Mouse (Mus musculus): ENCODE data around the gene Pacs1.
"Not testable (repeated sequence)": the region's sequence is repeated elsewhere in the genome, so short reads cannot be mapped to it uniquely, and the experiment has no call there.

Pacs1 gene

DNA sequence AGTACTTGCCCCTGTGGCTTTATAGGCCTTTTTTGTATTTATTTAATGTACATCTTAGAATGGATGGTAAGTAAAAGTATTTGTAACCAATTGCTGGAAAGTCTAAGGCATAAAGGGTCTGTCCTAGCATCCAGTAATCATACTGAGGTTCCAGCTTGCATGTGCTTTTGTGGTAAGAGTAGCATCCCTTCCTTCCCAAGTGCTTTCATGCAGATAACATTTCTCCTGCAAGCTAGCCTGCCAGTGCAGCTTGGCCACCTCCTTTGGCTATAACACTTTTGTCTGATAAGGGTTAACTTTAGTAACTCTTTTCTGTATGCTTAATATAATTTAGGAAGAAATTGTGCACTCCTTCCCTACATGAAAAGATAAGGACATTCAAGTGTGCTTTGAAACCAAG lies 4.9 kb downstream of the Pacs1 start:
- peak; percentile 62 for DNase-seq (ENCODE audit: low read depth)

DNA sequence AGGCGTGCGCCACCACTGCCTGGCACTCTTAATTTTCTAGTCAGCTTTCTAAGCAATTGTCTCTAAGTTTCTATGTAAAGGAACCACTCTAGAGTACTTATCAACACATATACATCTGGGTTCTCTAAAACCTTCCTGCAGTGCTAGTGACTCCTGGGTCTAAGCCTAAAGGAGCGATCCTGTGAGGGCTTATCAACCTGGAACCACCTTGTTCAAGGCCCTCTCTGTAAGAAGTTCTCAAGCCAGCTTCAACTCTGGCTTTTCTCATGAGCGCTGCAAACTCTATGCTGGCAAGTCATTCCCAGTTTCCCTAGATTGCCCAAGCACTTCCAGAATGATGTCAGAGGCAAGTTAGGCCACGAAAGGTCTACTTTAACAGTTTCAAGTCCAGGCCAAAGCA lies 5.9 kb downstream of the Pacs1 start:
- peak; percentile 82 for DNase-seq (ENCODE audit: low read depth)

DNA sequence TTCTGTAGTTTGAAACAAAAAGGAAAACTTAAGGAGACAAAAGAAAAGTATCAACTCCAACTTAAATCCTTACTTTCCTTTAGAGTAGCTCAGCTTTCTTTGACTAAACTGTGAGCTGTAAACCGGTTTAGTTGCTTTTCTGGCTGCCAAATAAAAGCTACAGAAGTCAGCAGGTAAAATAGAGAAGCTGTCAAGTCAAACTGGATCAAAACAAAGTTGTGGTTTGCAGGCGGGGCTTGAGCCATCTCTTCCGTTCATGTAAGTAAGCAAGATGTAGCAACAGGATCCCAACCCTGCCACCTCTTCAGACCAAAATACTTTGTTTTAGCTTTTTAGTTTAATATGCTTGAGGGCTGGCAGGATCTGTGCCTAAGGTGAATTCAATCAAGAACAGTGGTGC lies 15.8 kb downstream of the Pacs1 start:
- DNase-seq (ENCODE audit: low read depth): no peak

DNA sequence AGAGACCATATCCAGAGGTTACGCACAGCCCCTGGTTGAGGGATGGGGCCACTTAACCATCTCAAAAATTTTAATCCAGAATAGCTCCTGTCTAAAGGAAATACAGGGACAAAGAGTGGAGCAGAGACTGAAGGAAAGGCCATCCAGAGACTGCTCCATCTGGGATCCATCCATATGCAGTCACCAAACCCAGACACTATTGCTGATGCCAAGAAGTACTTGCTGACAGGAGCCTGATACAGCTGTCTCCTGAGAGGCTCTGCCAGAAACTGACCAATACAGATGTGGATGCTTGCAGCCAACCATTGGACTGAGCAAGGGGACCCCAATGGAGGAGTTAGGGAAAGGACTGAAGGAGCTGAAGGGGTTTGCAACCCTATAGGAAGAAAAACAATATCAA lies 35.9 kb downstream of the Pacs1 start:
- DNase-seq (ENCODE audit: low read depth): not testable (repeated sequence)

DNA sequence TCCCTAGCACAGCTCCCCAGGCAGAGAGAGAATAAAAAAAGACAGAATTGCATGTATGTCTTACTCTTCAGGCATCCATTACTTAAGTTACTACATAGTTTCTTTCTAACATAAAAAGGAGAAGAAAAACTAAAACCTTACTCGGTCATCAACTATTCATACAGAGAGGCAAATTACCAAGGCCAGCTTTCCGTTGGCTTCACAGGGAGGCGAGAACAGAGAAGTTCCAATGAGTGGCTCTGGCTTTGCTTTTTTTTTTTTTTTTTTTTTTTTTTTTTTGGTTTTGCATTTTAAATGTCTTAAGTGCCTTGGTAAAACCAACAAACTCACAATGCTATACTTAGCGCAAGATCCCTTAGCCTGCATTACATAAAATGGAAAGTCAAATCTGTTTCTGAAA lies 40.2 kb downstream of the Pacs1 start:
- no peak for DNase-seq (ENCODE audit: low read depth)

DNA sequence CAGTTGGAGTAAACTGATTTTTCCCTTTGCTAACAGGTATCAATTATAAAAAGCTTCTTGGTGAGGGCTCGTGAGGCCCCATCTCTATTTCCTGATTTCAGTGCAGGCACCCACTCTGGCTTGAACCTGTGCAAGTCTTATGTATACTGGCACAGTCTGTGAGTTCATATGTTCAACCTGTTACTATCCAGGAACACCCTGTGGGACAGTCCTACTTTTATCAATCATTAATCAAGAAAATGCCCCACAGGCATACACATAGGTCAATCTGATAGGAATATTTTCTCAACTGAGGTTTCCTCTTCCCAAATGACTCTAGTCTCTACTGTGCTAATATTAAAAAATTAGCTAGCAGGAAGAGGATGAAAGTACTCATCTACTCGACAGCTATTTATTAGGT lies 42.8 kb downstream of the Pacs1 start:
- no peak for DNase-seq (ENCODE audit: low read depth)

DNA sequence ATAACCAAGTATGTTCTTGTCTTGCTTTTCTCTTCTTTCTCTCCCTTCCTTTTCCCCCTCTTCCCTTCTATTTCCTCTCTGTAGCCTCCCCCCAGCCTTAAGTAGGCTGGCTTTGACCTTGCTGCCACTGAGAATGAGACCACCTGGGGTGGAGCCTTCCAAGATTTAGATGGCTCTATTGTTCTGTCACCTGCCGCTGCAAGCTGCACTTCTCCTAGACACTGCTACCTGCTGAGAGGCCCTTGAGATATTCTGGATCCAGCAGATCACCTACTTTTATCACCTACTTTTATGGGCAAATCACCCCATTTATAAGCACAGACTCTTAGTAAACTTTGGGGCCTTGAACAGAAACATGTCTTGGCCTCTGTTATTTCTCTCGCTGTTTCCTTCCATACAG lies 48.3 kb downstream of the Pacs1 start:
- DNase-seq (ENCODE audit: low read depth): no peak

DNA sequence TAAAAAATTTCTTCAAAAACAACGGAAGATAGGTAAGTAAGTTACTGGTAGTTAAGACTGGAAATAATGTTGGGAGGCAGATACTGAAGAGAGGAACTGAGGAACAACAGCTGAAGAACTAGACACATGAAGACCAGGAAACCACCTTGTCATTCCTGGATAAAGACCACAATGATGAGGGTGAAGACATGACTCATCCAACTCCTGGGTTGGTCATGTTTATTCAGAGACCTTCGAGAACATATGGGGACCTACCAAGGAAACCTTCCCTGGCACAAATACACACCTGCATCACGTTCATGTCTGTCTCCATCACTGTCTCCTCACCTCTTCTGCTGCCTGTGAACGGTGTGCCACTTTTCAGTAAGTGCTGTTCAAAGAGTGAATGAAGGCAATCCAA lies 48.8 kb downstream of the Pacs1 start:
- no peak for DNase-seq (ENCODE audit: low read depth)

DNA sequence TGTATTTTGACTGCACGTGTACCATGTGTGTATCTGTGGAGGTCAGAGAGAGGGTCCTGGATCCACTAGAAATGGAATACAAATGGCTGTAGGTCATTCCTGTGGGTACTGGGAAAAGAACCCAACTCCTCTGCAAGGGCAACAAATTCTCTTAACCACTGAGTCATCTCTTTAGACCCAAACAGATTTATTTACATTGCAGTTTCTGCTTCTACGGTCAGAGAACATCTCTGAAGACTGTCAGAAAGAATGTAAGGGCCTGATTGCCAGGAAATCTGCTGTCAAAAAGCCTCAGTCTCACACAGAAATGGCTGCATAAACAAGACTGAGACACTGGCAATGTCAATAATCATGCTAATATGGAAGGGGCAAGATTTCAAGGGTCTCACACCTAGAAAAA lies 51.0 kb downstream of the Pacs1 start:
- DNase-seq (ENCODE audit: low read depth): no peak

DNA sequence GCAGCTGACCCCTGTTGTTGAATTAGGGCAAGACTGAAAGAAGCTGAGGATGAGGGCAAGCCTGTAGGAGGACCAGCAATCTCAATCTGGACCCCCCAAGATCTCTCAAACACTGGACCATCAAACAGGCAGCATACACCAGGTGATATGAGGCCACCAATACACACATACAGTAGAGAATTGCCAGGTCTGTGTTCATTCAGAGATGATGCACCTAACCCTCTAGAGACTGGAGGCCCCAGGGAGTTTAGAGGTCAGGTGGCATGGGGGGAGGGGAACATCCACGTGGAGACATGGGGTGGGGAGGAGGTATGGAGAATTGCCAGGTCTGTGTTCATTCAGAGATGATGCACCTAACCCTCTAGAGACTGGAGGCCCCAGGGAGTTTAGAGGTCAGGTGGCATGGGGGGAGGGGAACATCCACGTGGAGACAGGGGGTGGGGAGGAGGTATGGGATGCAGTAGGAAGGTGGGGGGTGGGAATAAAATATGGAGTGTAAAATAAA lies 51.6 kb downstream of the Pacs1 start:
- DNase-seq (ENCODE audit: low read depth): not testable (repeated sequence)

DNA sequence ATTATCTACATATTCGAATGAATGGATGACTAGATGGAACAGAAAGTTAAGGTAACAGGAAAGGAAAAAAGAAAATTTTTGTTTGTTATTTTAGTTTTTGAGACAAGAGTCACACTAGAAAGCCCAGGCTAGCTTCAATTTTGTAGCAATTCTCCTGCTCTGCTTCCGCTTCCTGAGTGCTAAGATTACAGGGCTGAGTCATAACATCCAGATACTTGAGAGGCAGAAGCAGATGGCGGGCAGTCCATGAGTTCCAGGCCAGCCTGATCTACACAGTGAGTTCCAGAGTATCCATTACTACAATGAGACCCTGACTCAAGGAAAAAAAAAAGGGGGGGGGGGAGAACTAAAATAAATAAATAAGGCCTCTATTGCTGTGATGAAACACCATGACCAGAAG lies 52.5 kb downstream of the Pacs1 start:
- DNase-seq (ENCODE audit: low read depth): no peak

DNA sequence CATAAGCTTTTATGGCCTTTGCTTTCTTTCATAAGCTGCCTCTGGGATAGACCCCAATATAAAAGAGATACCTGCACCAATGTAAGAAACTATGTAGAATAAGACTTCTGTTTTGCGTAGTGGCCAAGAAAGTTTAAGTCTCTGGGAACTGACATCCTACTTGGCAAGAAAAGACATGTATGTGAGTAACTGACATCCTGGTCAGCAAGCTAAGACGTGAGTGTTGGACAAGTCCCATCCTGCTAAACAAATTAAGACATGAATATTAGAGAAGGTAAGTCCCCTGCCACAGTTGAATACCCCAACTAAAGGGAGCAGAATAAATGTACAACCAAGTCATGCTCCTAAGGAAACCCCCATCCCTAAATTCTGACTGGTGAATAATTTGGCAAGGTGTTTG lies 71.2 kb downstream of the Pacs1 start:
- no peak for DNase-seq (ENCODE audit: low read depth)

DNA sequence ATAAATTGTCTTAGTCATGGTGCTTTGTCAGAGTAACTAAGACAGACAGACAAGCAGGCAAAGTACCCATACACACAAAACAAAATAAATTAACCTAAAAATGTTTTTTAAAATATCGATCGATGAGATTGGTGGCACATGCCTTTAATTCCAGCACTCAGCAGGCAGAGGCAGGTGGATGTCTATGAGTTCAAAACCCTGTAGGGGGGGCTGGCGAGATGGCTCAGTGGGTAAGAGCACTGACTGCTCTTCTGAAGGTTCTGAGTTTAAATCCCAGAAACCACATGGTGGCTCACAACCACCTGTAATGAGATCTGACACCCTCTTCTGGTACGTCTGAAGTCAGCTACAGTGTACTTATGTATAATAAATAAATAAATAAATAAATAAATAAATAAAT lies 72.3 kb downstream of the Pacs1 start:
- not testable (repeated sequence) for DNase-seq (ENCODE audit: low read depth)

DNA sequence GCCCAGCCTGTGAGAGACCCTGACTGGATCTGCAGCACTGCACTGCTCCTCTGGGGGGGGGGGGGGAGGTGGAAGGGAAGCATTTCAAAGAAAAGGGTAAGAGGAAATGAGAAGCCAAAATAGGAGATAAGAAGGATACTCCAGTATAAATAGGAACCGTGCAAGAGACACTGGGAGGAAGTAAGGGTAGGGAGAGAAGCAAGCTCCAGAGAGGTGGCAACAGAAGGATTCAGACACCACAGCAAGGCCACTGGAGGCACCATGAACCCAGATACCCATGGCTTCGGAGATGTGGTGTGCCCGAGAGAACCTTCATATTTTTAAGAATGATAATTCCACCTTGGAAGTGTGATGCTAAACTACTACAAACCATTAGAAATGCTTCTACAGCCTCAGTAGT lies 74.4 kb downstream of the Pacs1 start:
- no peak for DNase-seq (ENCODE audit: low read depth)

DNA sequence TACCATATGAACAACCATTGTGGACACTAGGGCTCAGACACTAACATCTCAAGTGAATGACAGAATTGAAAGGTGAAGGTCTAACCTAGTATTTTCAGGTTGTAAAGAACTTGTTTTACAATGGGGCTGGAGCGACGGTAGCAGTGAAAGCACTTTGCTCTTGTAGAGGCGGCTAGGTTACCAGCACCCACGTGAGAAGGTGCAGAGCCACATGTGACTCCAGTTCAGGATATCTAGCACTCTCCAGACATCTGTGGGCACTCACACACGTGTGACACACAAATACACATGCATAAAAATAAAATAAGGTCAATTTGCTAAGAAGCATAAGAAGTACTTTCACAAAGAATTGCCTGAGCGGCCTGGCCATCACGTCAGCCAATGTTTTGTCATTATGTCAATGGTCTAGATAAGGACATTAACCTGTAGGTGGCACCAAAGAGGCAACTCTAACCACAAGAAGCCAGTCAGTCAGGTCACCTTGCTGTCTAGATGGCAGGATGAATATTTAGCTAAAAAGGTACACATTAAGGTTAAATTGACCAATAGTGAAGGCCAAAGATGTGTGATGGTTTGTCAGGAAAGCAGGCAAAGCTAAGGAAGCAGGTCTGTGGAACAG lies 77.4 kb downstream of the Pacs1 start:
- peak; percentile 77 for DNase-seq (ENCODE audit: low read depth)

DNA sequence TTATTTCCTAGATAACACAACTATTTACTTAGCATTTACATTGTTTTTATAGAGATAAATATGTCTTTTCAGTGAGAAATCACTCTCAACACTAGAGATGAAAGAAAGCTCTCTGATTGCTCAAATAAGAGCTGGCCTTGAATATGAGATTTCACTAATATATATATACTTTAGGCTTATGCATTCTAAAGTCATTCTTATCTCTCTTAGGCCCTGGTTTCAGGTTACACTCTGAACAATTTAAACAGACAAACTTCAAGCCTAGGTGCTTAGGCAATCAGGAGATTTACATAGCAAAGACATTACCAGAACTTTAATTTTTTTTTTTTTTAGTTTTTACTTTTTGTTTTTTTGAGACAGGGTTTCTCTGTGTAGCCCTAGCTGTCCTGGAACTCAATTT lies 80.5 kb downstream of the Pacs1 start:
- DNase-seq (ENCODE audit: low read depth): no peak

DNA sequence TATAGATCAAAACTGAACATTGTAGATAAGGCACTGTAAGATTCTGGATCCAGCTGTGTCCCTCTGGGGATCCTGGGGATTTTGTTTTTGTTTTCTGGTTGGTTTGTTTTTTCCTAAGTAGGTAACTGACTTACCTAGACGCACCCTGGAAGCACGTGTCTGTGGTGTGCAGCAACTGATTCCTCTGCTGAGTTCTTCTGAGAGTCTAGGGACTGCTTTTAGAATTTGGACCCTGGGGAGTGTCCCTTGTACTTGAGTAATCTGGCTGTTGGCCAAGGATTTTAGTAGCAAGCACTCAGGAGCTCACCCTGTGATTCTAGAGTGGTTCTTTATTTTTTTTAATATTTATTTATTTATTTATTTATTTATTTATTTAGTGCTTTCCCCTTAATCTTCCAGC lies 85.5 kb downstream of the Pacs1 start:
- DNase-seq (ENCODE audit: low read depth): no peak

DNA sequence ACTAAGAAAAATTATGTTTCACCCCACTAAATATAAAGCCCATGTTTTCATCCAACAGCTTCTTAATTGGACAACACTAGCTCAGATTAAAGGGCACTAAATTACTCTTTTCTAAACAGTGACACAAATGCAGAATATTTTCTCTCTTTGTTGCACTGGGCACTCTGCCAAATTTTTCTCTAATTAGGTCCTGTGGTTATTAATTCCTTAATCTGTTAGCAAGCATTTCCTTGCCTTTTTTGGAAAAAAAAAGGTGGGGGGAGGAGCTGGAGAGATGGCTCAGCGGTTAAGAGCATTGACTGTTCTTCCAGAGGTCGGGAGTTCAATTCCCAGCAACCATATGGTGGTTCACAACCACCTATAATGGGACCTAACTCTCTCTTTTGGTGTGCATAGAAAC lies 91.0 kb downstream of the Pacs1 start:
- DNase-seq (ENCODE audit: low read depth): no peak

DNA sequence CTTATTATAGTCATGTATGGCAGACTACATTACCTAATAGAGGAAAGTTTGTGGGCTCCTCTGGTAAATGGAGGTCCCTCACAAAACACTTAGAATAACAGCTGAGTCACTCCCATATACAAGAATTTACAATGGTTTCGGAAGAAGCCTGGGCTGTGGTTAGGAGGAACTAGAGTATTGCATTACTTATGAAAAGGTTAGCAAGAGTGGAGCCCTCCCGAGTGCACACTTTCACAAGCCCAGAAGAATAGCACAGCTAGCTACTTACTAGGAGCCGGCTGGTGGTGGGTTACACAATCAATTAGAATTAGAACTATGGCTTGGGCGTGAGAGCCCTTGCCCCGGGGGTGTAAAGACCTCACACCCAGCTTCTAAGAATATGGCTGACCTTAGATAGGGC lies 94.3 kb downstream of the Pacs1 start:
- no peak for DNase-seq (ENCODE audit: low read depth)

DNA sequence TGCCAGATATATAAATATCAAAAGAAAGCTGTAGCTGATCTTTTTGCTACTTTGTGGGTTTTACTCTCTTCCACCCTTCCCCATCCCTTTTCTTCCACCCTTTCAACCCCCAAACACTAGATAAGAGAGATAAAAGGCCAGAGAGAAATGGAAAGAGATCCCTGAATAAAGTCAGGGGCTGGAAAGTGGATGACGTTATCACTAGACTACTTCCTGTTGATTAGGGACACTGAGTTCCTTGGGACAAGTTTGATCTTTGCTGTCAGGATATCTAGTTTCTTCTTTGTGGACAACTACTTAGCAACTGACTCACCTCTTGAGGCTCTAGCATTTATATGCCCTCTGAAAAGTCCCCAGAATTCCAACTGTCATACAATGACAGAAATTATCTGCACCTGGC lies 102.5 kb downstream of the Pacs1 start:
- no peak for DNase-seq (ENCODE audit: low read depth)

DNA sequence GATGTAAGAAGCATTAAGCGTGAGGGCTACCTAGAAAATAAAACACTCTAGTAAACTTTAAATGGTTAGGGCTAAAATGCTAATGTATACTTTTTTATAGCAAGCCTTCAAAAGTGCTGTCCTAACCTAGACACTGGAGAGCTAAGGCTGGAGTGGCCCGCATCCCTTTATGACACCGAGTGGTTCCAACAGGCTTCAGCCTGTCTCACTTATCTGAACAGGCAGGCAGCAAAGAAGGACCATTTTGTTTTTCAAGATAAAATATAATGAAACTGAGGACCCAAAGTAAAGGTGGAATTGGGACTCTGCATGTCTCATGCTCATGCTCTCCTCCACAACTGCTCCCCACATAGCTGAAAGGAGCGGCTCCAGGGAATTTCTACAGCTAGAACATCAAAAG lies 105.4 kb downstream of the Pacs1 start:
- DNase-seq (ENCODE audit: low read depth): peak; percentile 49

DNA sequence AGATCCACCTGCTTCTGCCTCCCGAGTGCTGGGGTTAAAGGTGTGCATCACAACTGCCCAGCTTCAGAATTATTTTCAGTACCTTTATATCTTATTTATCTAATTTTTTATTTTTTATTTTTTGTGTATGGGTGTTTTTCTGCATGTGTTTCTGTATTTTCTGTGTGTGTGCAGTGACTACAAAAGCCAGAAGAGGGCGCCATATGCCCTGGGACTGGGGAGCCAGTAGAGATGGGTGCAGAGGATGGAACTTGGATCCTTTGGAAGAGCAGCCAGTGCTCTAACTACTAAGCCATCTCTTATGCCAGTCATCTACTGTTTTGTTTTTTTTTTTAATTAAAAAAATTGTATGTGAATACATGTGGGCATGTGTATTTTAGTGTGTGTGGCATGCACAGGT lies 108.5 kb downstream of the Pacs1 start:
- DNase-seq (ENCODE audit: low read depth): peak; percentile 49

DNA sequence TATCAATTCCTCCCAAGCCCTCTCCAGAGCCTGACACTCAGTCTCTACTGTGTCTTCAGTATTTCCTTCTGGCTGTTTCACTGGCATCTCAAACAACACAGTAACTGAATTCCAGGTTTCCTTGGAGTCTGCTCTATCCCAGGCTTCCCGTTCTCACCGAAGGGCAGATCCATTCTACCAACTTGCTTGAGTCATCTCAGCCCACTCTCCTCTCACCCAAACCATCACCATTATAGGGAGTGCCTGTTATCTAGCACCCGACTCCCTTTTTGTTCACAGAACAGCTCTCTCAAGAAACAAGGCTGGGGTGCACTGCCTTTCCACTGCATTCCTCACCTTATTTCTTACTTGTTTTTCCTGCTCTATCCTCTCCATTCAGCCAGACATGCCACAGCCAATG lies 111.0 kb downstream of the Pacs1 start:
- DNase-seq (ENCODE audit: low read depth): no peak

DNA sequence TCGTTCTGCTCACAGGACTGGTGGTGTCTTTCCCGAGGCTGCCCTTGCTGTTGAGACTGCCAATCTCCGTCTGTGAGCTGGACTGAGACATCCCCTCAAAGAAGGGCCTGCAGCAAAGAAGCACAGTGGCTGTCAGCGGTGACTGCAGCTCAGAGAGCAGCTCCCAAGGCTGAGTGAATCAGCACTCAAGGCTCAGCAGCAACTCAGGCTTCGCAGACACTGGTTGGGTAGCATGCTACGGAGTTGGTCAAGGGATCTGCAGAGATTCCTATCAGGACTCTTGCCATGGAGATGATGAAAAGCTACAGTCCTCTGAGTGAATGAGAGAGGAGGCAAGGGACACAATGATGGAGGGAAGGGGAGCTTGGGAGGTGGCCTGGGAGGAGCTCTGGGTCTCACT lies 120.7 kb downstream of the Pacs1 start:
- DNase-seq (ENCODE audit: low read depth): no peak

DNA sequence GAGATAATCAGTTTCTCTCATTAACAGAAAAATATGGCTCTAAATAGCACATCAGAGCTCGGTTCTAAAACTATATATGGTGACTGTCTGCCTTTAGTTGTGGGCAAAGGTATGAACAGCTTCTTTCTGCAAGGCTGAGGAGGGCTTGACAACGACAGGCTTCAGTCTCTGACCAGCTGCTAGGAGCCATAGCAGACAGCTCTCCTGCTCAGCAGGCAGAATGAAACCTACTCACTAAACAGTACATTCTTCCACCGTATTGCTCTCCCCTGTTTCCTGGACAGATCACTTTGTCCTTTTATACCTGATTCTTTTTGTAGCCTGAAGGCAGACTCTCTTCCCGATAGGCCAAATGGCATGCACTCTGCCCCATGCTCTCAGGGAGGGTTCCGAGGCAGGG lies 121.2 kb downstream of the Pacs1 start:
- DNase-seq (ENCODE audit: low read depth): no peak
